Comparison of ENCODE assay signal across 9 mouse cellular contexts in the genomic region with DNA sequence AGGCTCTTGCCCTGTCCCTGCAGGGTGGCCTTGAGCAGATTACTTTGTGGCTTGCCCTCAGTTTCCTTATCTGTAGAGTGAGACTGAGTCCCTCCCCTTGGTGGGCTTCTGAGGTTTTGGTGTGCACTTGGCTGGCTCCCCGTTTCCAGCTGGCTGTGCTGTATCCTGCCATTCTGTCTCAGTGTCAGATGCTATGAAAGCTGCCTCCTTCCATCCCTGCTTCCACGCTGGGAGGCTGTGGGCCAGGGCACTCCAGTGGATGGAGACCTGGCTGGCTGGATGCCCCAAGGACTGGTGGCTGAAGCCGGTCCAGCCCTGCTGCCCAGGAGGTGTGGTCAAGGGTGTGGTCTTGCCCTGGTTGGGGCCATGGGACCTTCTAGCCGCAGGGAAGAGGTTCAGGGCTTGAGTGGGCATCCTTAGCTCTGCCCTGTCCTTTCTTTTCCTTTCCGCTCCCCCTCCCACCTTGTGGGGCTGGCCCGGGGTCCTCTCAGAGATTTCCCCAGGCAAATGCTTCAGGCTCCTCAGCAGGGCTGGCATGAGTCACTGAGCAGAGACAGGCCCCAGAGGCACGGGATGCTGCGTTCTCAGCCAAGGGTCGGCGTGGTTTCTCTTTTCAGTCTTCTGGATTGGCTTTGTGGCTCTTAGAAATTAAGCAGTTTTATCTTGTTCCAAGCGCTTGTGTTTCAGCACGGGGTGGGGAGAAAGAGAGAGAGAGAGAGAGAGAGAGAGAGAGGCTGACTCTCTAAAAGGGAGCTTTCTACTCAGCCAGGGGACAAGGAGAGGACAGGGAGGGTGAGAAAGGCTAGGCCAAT. TPM values are rescaled to one million over a fixed set of nuclear protein-coding genes. Genes with fewer than 3 reads are reported as not detected.
DNase-seq lines count a peak whose midpoint lies in the region; ATAC-seq and TF ChIP-seq lines count a peak whose summit lies in the region.
"Had no signal": no experiment of that assay in that cellular context is flagged by ENCODE, and none has a peak within 500 bp of the region (broad histone marks: within the 10 kb centered on the region; RNA-seq: fewer than 3 reads in every experiment).

No protein-coding gene starts in this region.

- no peak overlapping the region for H3K4me2 ChIP-seq in hindbrain, postnatal 0 days (ENCODE audit: low read depth, low read length)
- H3K4me2 ChIP-seq: liver, embryonic 15.5 days had no signal

- H3K27ac ChIP-seq in hindbrain, postnatal 0 days, result peak overlapping the region; percentile 71
- H3K27ac ChIP-seq: liver, embryonic 15.5 days had no signal

- no peak for TF ChIP-seq CTCF in hindbrain, postnatal 0 days (IDR thresholded peaks at IDR 0.05; ENCODE audit: low read depth)

- intact Hi-C loops in gastrocnemius, postnatal 14 days (cut with DNase I; ENCODE audit: low total_unique reads), result loop anchor here (10.0 kb wide), 1 partner anchor 80 kb away; no protein-coding TSS in a partner anchor

- 24% methylated on average over 12 of the region's 12 CpGs for WGBS in hindbrain, postnatal 0 days

- no peaks in the 10 kb centered on the region for H3K36me3 ChIP-seq in hindbrain, postnatal 0 days (ENCODE audit: insufficient read depth, low read length)
- H3K36me3 ChIP-seq: liver, embryonic 15.5 days had no signal

- H3K4me1 ChIP-seq in hindbrain, postnatal 0 days (ENCODE audit: insufficient read depth, low read length), result peaks cover 17% of the 10 kb centered on the region

- H3K9me3 ChIP-seq in hindbrain, postnatal 0 days (ENCODE audit: low read length), result no peaks in the 10 kb centered on the region
- H3K9me3 ChIP-seq: liver, embryonic 15.5 days had no signal

- peak; percentile 80 for ATAC-seq in hindbrain, postnatal 0 days
- peak; percentile 53 for ATAC-seq in megakaryocyte progenitor cell, adult 5-6 weeks (replicated peaks; ENCODE audit: poor library complexity)

- DNase-seq in ovary, adult 18-20 months (ENCODE audit: low spot score), result peak; percentile 63
- DNase-seq in ovary, postnatal 10 days (ENCODE audit: low spot score), result no peak
- peak; percentile 65 for DNase-seq in gastrocnemius, postnatal 14 days
- peak; percentile 75 for DNase-seq in hindbrain, postnatal 0 days (ENCODE audit: low spot score)
- DNase-seq in embryo, embryonic 9.5 days (ENCODE audit: extremely low spot score), result no peak
- DNase-seq in right cerebral cortex, adult 2 months (ENCODE audit: low spot score in 2 of 2), result no peak
- no peak for DNase-seq in spleen, postnatal 36 days (ENCODE audit: low spot score in 2 of 2)

- no peaks in the 10 kb centered on the region for H3K27me3 ChIP-seq in hindbrain, postnatal 0 days (ENCODE audit: insufficient read depth, low read length)
- H3K27me3 ChIP-seq: liver, embryonic 15.5 days had no signal

- H3K4me3 ChIP-seq in hindbrain, postnatal 0 days (ENCODE audit: low read length), result no peak overlapping the region
- H3K4me3 ChIP-seq: liver, embryonic 15.5 days had no signal

- peak overlapping the region; percentile 28 for H3K9ac ChIP-seq in hindbrain, postnatal 0 days (replicated peaks; ENCODE audit: low read length)
- H3K9ac ChIP-seq: liver, embryonic 15.5 days had no signal

RNA-seq across cellular contexts. Expression of gene Sept9, which starts 35.8 kb away (rescaled TPM):
- total RNA-seq in gastrocnemius, postnatal 14 days (2021), result 10 to 100 TPM; 27.2 to 34.0 TPM
- 111 and 112 TPM in 2 replicates for total RNA-seq in hindbrain, postnatal 0 days (2014; rRNA removed)
- polyA plus RNA-seq in hindbrain, postnatal 0 days (2015; fragmentation: Nextera tagmentation; extraction: Ambion mirVana), result 88.8 and 89.8 TPM in 2 replicates
- total RNA-seq in megakaryocyte progenitor cell, adult 5-6 weeks (2015), result 73.7 and 81.7 TPM in 2 replicates
- total RNA-seq in megakaryocyte progenitor cell, adult 5-6 weeks (2017), result 140 and 159 TPM in 2 replicates

Comparison
In these comparisons a context has a peak if more than half of its experiments do, and no peak if none do; other contexts are left out.
1. DNase-seq: peak in ovary, adult 18-20 months (single experiment), gastrocnemius, postnatal 14 days (single experiment) and hindbrain, postnatal 0 days (single experiment); none in ovary, postnatal 10 days (single experiment), embryo, embryonic 9.5 days (single experiment), right cerebral cortex, adult 2 months (0 of 2) and spleen, postnatal 36 days (0 of 2).